Mouse (Mus musculus) heart, embryonic 14.5 days (tissue): ENCODE measurements around the gene Guca2a. TPM values are rescaled to one million over a fixed set of nuclear protein-coding genes. Genes with fewer than 3 reads are reported as not detected.
A peak's percentile ranks its signal among the peaks of the same experiment; 100 is the strongest.

Experiments
- ATAC-seq: fragments of 200-750 bp; cut with Nextera tagmentation; 2 replicates; pipeline ENCODE4 v1.8.0; 2017; ENCODE audit warnings: low read depth, moderate TSS enrichment; ENCODE audit not compliant: insufficient number of reproducible peaks, insufficient read depth, low FRiP score
- H3K27ac ChIP-seq, 2 experiments: fragments of 200-500 bp in 1 of 2; fragments of 300-500 bp in 1 of 2; sonication (generic) in 1 of 2; replicated peaks in 1 of 2; 2 replicates each; pipeline ENCODE4 v1.5.1; 2012 to 2014; ENCODE audit warnings: low read depth in 2 of 2, low read length in 2 of 2, control low read depth in 1 of 2, mild to moderate bottlenecking in 1 of 2, mixed read lengths in 1 of 2; ENCODE audit not compliant: control insufficient read depth in 1 of 2, insufficient read depth in 1 of 2
- H3K27me3 ChIP-seq: fragments of 300-500 bp; sonication (generic); 2 replicates; pipeline ENCODE4 v1.6.1; 2014; ENCODE audit warnings: mild to moderate bottlenecking, low read length, control low read depth; ENCODE audit not compliant: control insufficient read depth, insufficient read depth
- H3K36me3 ChIP-seq: fragments of 300-500 bp; sonication (generic); 2 replicates; pipeline ENCODE4 v1.6.1; 2014; ENCODE audit warnings: mild to moderate bottlenecking, control low read depth, low read length, mixed read lengths; ENCODE audit not compliant: control insufficient read depth, insufficient read depth
- H3K4me1 ChIP-seq, 2 experiments: fragments of 200-500 bp in 1 of 2; fragments of 300-500 bp in 1 of 2; sonication (generic) in 1 of 2; 2 replicates each; pipeline ENCODE4 v1.6.1; 2012 to 2014; ENCODE audit warnings: low read length in 2 of 2, control low read depth in 1 of 2, mixed read lengths in 1 of 2; ENCODE audit not compliant: control insufficient read depth in 2 of 2, insufficient read depth in 2 of 2
- H3K4me2 ChIP-seq: fragments of 300-500 bp; sonication (generic); 2 replicates; pipeline ENCODE4 v1.6.1; 2014; ENCODE audit warnings: mild to moderate bottlenecking, low read length
- H3K4me3 ChIP-seq, 2 experiments: fragments of 200-500 bp in 1 of 2; fragments of 300-500 bp in 1 of 2; sonication (generic) in 1 of 2; 2 replicates each; pipeline ENCODE4 v1.5.1; 2012 to 2014; ENCODE audit warnings: low read length in 2 of 2, mild to moderate bottlenecking in 2 of 2, control low read depth in 1 of 2, low read depth in 1 of 2, moderate library complexity in 1 of 2; ENCODE audit not compliant: control insufficient read depth in 1 of 2, insufficient read depth in 1 of 2
- H3K9ac ChIP-seq: fragments of 300-500 bp; sonication (generic); 2 replicates; pipeline ENCODE4 v1.6.1; 2014; ENCODE audit warnings: mild to moderate bottlenecking, low read length
- H3K9me3 ChIP-seq: fragments of 300-500 bp; sonication (generic); 2 replicates; pipeline ENCODE4 v1.6.1; 2016; ENCODE audit warnings: low read length, control low read depth; ENCODE audit not compliant: control insufficient read depth
- WGBS: fragments of 180-500 bp; shearing (Covaris S2); extraction: QIAGEN DNeasy Blood & Tissue Kit; methylation state at CpG from one replicate; pipeline ENCODE4 v1.1.7; 2014; 5-methylcytosine and 5-hydroxymethylcytosine counted together
- polyA plus RNA-seq: library from polyadenylated mRNA; unstranded; fragments of >200 nt; fragmentation: Nextera tagmentation; extraction: Ambion mirVana; gene quantifications from 2 replicates; pipeline ENCODE4 v1.2.1, GENCODE M21; 2014

The Guca2a gene
- polyA plus RNA-seq, 1 experiment from 2014 or later = not detected

GRCm38 (mm10) chr4:119637946-119638345 is 442 bp downstream of the Guca2a start:
- H3K27ac ChIP-seq = no peak overlapping the region
- H3K9me3 ChIP-seq = 0 out of 2 replicates have a peak, but pooled peaks cover 3% of the 10 kb centered on the region
- no peaks in the 10 kb centered on the region for H3K36me3 ChIP-seq
- H3K27me3 ChIP-seq = no peaks in the 10 kb centered on the region
- peaks cover 35 to 44% of the 10 kb centered on the region in 2 experiments for H3K4me1 ChIP-seq
- H3K4me2 ChIP-seq = no peak overlapping the region
- ATAC-seq = no peak
- no peak overlapping the region for H3K9ac ChIP-seq
- H3K4me3 ChIP-seq = no peak overlapping the region
- 82% methylated on average over 6 of the region's 6 CpGs for WGBS

DNA sequence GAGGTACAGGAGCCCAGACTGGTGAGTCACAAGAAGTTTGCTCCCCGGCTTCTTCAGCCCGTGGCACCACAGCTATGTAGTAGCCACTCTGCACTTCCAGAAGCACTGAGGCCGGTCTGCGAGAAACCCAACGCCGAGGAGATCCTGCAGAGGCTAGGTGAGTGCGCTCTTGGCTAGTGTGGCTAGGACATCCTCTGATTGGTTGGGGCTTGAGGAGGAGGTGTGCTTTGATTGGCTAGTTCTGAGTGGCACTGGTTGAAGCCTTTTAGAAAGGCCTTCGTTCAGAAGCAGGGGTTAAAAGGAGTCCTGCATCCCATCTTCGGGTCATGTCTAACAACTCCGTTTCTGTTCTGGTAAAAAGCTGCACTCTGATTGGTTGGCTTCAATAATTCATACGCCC is 1.2 kb downstream of the Guca2a start:
- ATAC-seq = no peak
- H3K4me1 ChIP-seq = peaks cover 29 to 37% of the 10 kb centered on the region in 2 experiments
- no peak overlapping the region for H3K4me2 ChIP-seq
- H3K9me3 ChIP-seq = 0 out of 2 replicates have a peak, but pooled peaks cover 3% of the 10 kb centered on the region
- no peaks in the 10 kb centered on the region for H3K36me3 ChIP-seq
- no peak overlapping the region for H3K4me3 ChIP-seq
- no peak overlapping the region for H3K9ac ChIP-seq
- no peaks in the 10 kb centered on the region for H3K27me3 ChIP-seq
- no peak overlapping the region for H3K27ac ChIP-seq
- 61% methylated on average over 11 of the region's 11 CpGs for WGBS

- 0 out of 2 replicates have a peak, but pooled peaks cover 3% of the 10 kb centered on the region for H3K9me3 ChIP-seq
- 0 out of 4 replicates have a peak, but pooled peaks cover 0 to under 1% of the 10 kb centered on the region in 2 experiments for H3K4me1 ChIP-seq
- H3K4me2 ChIP-seq = no peak overlapping the region
- H3K36me3 ChIP-seq = no peaks in the 10 kb centered on the region
- no peaks in the 10 kb centered on the region for H3K27me3 ChIP-seq
- H3K9ac ChIP-seq = no peak overlapping the region
- ATAC-seq = no peak
- 84% methylated on average over 4 of the region's 4 CpGs for WGBS
- H3K4me3 ChIP-seq = no peak overlapping the region
- no peak overlapping the region for H3K27ac ChIP-seq
These were observed 5.2 kb downstream of the Guca2a start for GRCm38 (mm10) chr4:119642666-119643065.

DNA sequence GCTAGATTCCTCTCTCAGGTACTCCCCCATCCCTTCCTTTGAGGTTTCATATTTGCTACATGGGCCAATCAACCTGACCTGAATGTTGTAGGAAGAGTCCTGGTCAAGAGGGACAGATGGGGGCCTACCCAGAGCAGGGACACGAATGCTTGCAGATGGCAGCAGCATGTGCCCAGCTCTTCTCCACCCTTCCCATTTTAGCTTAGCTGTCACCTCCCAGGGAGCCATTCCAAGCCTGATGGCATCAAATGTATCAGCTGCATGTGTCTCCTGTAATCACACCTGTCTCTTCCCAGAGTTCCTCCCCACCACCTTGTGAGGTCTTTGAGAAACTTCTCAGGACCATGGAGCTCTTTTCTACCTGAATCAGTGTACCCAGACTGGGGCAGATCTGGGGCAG is 19.5 kb downstream of the Guca2a start:
- H3K4me2 ChIP-seq = no peak overlapping the region
- H3K27ac ChIP-seq = no peak overlapping the region
- no peaks in the 10 kb centered on the region for H3K27me3 ChIP-seq
- peaks cover 10 to 16% of the 10 kb centered on the region in 2 experiments for H3K4me1 ChIP-seq
- H3K9me3 ChIP-seq = peaks cover 10% of the 10 kb centered on the region
- H3K4me3 ChIP-seq = no peak overlapping the region
- H3K36me3 ChIP-seq = no peaks in the 10 kb centered on the region
- no peak overlapping the region for H3K9ac ChIP-seq
- ATAC-seq = no peak
- WGBS = 83% methylated on average over 1 of the region's 1 CpGs

GRCm38 (mm10) chr4:119658246-119658645 is 20.7 kb downstream of the Guca2a start:
- 68% methylated on average over 2 of the region's 2 CpGs for WGBS
- no peak overlapping the region for H3K27ac ChIP-seq
- no peak for ATAC-seq
- H3K9ac ChIP-seq = no peak overlapping the region
- no peak overlapping the region for H3K4me3 ChIP-seq
- H3K4me2 ChIP-seq = no peak overlapping the region
- H3K4me1 ChIP-seq = peaks cover 19 to 28% of the 10 kb centered on the region in 2 experiments
- H3K9me3 ChIP-seq = peaks cover 4% of the 10 kb centered on the region
- no peaks in the 10 kb centered on the region for H3K27me3 ChIP-seq
- no peaks in the 10 kb centered on the region for H3K36me3 ChIP-seq

DNA sequence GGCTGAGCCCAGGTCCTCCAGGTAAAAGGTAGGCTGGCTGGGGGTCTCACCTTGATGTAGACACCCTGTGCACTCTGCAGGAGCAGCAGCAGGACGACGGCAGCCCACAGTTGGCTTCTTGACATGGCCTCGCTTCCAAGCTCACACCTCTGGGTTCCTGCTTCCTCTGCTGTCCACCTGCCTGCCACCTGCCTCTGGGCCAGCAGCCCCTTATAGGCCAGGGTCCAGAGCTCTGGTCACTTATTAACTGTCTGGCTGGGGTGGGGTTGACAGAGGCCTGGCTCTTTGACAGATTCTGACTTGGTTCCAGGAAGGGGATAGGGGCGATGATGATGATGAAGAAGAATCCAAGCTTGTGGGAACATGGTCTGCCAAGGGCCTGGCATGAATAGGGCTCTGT is 21.2 kb downstream of the Guca2a start, which contains the start of gene Guca2b:
TSS of gene Guca2b (minus strand) at position 224 of the 400 bp plus-strand sequence.
- H3K4me1 ChIP-seq = peaks cover 21 to 31% of the 10 kb centered on the region in 2 experiments
- no peak within 1 kb of the TSS for H3K4me3 ChIP-seq
- WGBS = 96% methylated on average over 4 of the region's 4 CpGs
- no peak within 1 kb of the TSS for H3K27ac ChIP-seq
- no peaks in the 10 kb centered on the region for H3K36me3 ChIP-seq
- no peak for ATAC-seq
- H3K9ac ChIP-seq = no peak within 1 kb of the TSS
- H3K4me2 ChIP-seq = no peak within 1 kb of the TSS
- no peaks in the 10 kb centered on the region for H3K27me3 ChIP-seq
- no peaks in the 10 kb centered on the region for H3K9me3 ChIP-seq

DNA sequence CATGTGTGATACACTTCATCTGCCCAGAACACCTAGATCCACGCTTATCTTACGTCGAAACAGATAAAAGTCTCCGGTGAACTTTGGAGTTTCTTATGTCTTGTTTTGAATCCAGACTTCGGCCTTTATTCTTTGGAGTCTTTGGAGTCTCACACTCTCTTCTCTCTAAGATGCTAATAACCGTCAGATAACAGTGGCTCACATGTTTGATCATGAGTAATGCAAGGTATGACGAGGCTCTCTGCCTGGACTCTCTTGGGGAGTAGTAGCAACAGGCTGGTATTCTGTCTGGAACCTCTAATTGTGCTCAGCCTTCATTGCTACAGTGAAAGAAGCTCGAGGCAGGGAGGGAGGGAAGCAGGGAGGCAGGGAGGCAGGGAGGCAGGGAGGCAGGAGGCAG is 22.5 kb downstream of the Guca2a start:
- no peaks in the 10 kb centered on the region for H3K36me3 ChIP-seq
- H3K9ac ChIP-seq = no peak overlapping the region
- H3K4me1 ChIP-seq = peaks cover 21 to 31% of the 10 kb centered on the region in 2 experiments
- H3K27ac ChIP-seq = no peak overlapping the region
- H3K4me3 ChIP-seq = no peak overlapping the region
- H3K4me2 ChIP-seq = no peak overlapping the region
- H3K27me3 ChIP-seq = no peaks in the 10 kb centered on the region
- ATAC-seq = no peak
- no peaks in the 10 kb centered on the region for H3K9me3 ChIP-seq
- 68% methylated on average over 8 of the region's 8 CpGs for WGBS

DNA sequence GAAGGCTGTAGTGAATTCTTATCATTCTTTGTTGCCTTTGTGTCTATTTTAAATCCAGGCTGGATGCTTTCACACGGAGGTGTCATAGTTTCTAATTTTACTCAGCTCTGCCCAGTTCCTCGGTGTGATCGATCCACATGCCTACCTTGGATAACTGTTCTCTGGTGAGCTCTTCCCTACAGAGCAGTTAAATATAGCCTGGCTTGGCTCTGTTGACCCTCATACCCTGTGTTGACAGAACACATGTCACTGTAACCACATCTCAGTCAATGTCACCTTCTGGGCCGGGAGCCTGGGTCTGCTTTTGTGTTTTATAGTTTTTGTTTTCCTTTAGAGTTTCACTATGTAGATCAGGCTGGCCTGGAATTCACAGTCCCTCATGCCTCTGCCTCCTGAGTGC is 24.6 kb downstream of the Guca2a start:
- Histone ChIP-seq H3K36me3 (no peaks in the 10 kb centered on the region), H3K4me1 (peaks cover 27 to 42% of the 10 kb centered on the region in 2 experiments), H3K27ac (peak overlapping the region; percentile 88 to 93), H3K27me3 (no peaks in the 10 kb centered on the region), H3K9me3 (no peaks in the 10 kb centered on the region), H3K4me2 (peak overlapping the region; percentile 6; the same call in 1 of the 2 replicates), H3K9ac (peak overlapping the region; percentile 46; the same call in 1 of the 2 replicates), H3K4me3 (no peak overlapping the region)
- 9% methylated on average over 4 of the region's 4 CpGs for WGBS
- ATAC-seq = peak; percentile 83
